ENCODE assay signal across 23 mouse cellular contexts in the genomic region with DNA sequence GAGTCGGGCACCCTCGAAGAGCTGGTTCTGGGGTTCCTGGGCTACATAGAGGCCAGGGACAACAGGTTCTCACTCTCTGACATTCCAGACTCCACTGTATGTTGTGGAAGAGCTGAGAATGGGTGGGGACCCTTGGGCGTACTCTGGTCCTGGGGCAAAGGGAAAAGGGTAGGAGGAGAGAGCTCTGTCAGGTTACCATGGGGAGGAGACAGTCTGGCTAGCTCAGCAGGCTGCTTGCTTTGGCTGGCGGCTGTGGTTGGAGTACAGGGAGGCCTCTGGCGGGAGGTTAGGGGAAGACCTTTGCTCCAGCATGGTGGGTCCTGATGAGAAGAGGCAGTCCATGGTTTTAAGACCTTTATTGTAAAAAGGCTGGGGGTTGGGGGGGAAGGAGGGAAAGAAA. TPM values are rescaled to one million over a fixed set of nuclear protein-coding genes. Genes with fewer than 3 reads are reported as not detected.
DNase-seq lines count a peak whose midpoint lies in the region; ATAC-seq and TF ChIP-seq lines count a peak whose summit lies in the region.
"Had no signal": no experiment of that assay in that cellular context is flagged by ENCODE, and none has a peak within 500 bp of the region (broad histone marks: within the 10 kb centered on the region; RNA-seq: fewer than 3 reads in every experiment).

No protein-coding gene starts in this region.

- TF ChIP-seq CTCF in kidney, adult 2 months (conservative IDR thresholded peaks at IDR 0.05; ENCODE audit: insufficient read depth, insufficient read length, low read depth, low read length) = no peak
- TF ChIP-seq CTCF in stomach, postnatal 0 days (IDR thresholded peaks at IDR 0.05; ENCODE audit: low read depth) = no peak

- H3K9ac ChIP-seq in intestine, embryonic 15.5 days = no peak overlapping the region
- no peak overlapping the region for H3K9ac ChIP-seq in stomach, postnatal 0 days (ENCODE audit: low read length)
- no peak overlapping the region for H3K9ac ChIP-seq in forebrain, embryonic 12.5 days
- H3K9ac ChIP-seq in forebrain, embryonic 11.5 days (ENCODE audit: low read length) = no peak overlapping the region
- H3K9ac ChIP-seq: embryonic facial prominence, embryonic 13.5 days; hindbrain, embryonic 12.5 days; limb, embryonic 13.5 days; liver, embryonic 15.5 days; midbrain, embryonic 13.5 days; neural tube, embryonic 13.5 days; stomach, embryonic 15.5 days had no signal

- no peak overlapping the region for H3K4me2 ChIP-seq in intestine, embryonic 15.5 days (replicated peaks)
- no peak overlapping the region for H3K4me2 ChIP-seq in stomach, postnatal 0 days (replicated peaks; ENCODE audit: low read depth)
- H3K4me2 ChIP-seq in forebrain, embryonic 12.5 days = no peak overlapping the region
- no peak overlapping the region for H3K4me2 ChIP-seq in forebrain, embryonic 11.5 days (ENCODE audit: low read depth, low read length, severe bottlenecking)
- H3K4me2 ChIP-seq: embryonic facial prominence, embryonic 13.5 days; heart, embryonic 11.5 days; hindbrain, embryonic 12.5 days; limb, embryonic 13.5 days; liver, embryonic 15.5 days; midbrain, embryonic 13.5 days; neural tube, embryonic 13.5 days; stomach, embryonic 15.5 days had no signal

- peak; percentile 91 for DNase-seq in kidney, adult 2 months
- peak; percentile 70 for DNase-seq in kidney, postnatal 10 days
- peak; percentile 29 for DNase-seq in stomach, postnatal 0 days (ENCODE audit: low spot score)
- no peak for DNase-seq in forebrain, embryonic 11.5 days (ENCODE audit: low spot score)
- no peak for DNase-seq in limb, embryonic 10.5 days (ENCODE audit: low spot score)
- DNase-seq: adrenal gland, postnatal 14 days; cerebellum, adult 11-12 months; cerebellum, postnatal 14 days; heart, postnatal 10 days; spleen, adult 18-20 months had no signal

- H3K4me3 ChIP-seq in intestine, embryonic 15.5 days (replicated peaks) = no peak overlapping the region
- no peak overlapping the region for H3K4me3 ChIP-seq in kidney, adult 2 months (ENCODE audit: insufficient read depth, low read depth, low read length)
- no peak overlapping the region for H3K4me3 ChIP-seq in stomach, postnatal 0 days (ENCODE audit: low read depth, low read length)
- no peak overlapping the region for H3K4me3 ChIP-seq in forebrain, embryonic 12.5 days (replicated peaks)
- no peak overlapping the region for H3K4me3 ChIP-seq in forebrain, embryonic 11.5 days (ENCODE audit: low read depth, low read length)
- H3K4me3 ChIP-seq in limb, embryonic 10.5 days = no peak overlapping the region
- H3K4me3 ChIP-seq: embryonic facial prominence, embryonic 13.5 days; hindbrain, embryonic 12.5 days; limb, embryonic 13.5 days; liver, embryonic 15.5 days; midbrain, embryonic 13.5 days; neural tube, embryonic 13.5 days; stomach, embryonic 15.5 days had no signal

- H3K36me3 ChIP-seq in intestine, embryonic 15.5 days = peaks cover 4% of the 10 kb centered on the region
- H3K36me3 ChIP-seq in kidney, adult 2 months (ENCODE audit: control insufficient read depth, insufficient read depth, low read length) = no peaks in the 10 kb centered on the region; the same call in 1 of the 2 replicates
- H3K36me3 ChIP-seq in stomach, postnatal 0 days (ENCODE audit: control insufficient read depth, insufficient read depth, low read length) = peaks cover 6% of the 10 kb centered on the region; the same call in 1 of the 2 replicates
- H3K36me3 ChIP-seq in forebrain, embryonic 12.5 days (replicated peaks) = peaks cover 50% of the 10 kb centered on the region
- no peaks in the 10 kb centered on the region for H3K36me3 ChIP-seq in forebrain, embryonic 11.5 days (ENCODE audit: control insufficient read depth, insufficient read depth, low read length)
- peaks cover 93% of the 10 kb centered on the region for H3K36me3 ChIP-seq in limb, embryonic 10.5 days

- no peak for TF ChIP-seq POLR2A in kidney, adult 2 months (IDR thresholded peaks at IDR 0.05; ENCODE audit: low read depth, low read length)

- no peaks in the 10 kb centered on the region for H3K27me3 ChIP-seq in intestine, embryonic 15.5 days (replicated peaks)
- no peaks in the 10 kb centered on the region for H3K27me3 ChIP-seq in kidney, adult 2 months (replicated peaks; ENCODE audit: control insufficient read depth, insufficient read depth, low read length)
- H3K27me3 ChIP-seq in stomach, postnatal 0 days (ENCODE audit: control insufficient read depth, insufficient read depth, low read length) = no peaks in the 10 kb centered on the region
- H3K27me3 ChIP-seq in forebrain, embryonic 12.5 days = no peaks in the 10 kb centered on the region
- H3K27me3 ChIP-seq in forebrain, embryonic 11.5 days (ENCODE audit: control insufficient read depth, insufficient read depth, low read length) = no peaks in the 10 kb centered on the region
- no peaks in the 10 kb centered on the region for H3K27me3 ChIP-seq in limb, embryonic 10.5 days (ENCODE audit: low read depth, poor library complexity, severe bottlenecking)
- H3K27me3 ChIP-seq: embryonic facial prominence, embryonic 13.5 days; hindbrain, embryonic 12.5 days; limb, embryonic 13.5 days; liver, embryonic 15.5 days; midbrain, embryonic 13.5 days; neural tube, embryonic 13.5 days; stomach, embryonic 15.5 days had no signal

- H3K27ac ChIP-seq in intestine, embryonic 15.5 days = no peak overlapping the region
- peak overlapping the region; percentile 80 for H3K27ac ChIP-seq in kidney, adult 2 months (ENCODE audit: insufficient read depth, low read depth, low read length)
- no peak overlapping the region for H3K27ac ChIP-seq in stomach, postnatal 0 days (replicated peaks)
- no peak overlapping the region for H3K27ac ChIP-seq in forebrain, embryonic 12.5 days
- H3K27ac ChIP-seq in forebrain, embryonic 11.5 days (ENCODE audit: low read depth, low read length) = no peak overlapping the region
- H3K27ac ChIP-seq in limb, embryonic 10.5 days = no peak overlapping the region
- H3K27ac ChIP-seq: embryonic facial prominence, embryonic 13.5 days; hindbrain, embryonic 12.5 days; limb, embryonic 13.5 days; liver, embryonic 15.5 days; midbrain, embryonic 13.5 days; neural tube, embryonic 13.5 days; stomach, embryonic 15.5 days had no signal

- no peaks in the 10 kb centered on the region for H3K9me3 ChIP-seq in intestine, embryonic 15.5 days
- no peaks in the 10 kb centered on the region for H3K9me3 ChIP-seq in stomach, postnatal 0 days (ENCODE audit: control insufficient read depth, low read length)
- H3K9me3 ChIP-seq in forebrain, embryonic 12.5 days = no peaks in the 10 kb centered on the region
- no peaks in the 10 kb centered on the region for H3K9me3 ChIP-seq in forebrain, embryonic 11.5 days (ENCODE audit: control insufficient read depth, low read length)
- H3K9me3 ChIP-seq in limb, embryonic 10.5 days (replicated peaks) = no peaks in the 10 kb centered on the region
- H3K9me3 ChIP-seq: embryonic facial prominence, embryonic 13.5 days; hindbrain, embryonic 12.5 days; limb, embryonic 13.5 days; liver, embryonic 15.5 days; midbrain, embryonic 13.5 days; stomach, embryonic 15.5 days had no signal

- peak; percentile 77 for ATAC-seq in intestine, embryonic 15.5 days
- ATAC-seq in stomach, postnatal 0 days (ENCODE audit: low FRiP score, low TSS enrichment) = peak; percentile 79
- no peak for ATAC-seq in forebrain, embryonic 12.5 days (ENCODE audit: low FRiP score)
- ATAC-seq in forebrain, embryonic 11.5 days (replicated peaks; ENCODE audit: low FRiP score) = no peak
- ATAC-seq: activated CD4-positive, CD25-positive, alpha-beta regulatory T cell, adult 4 months; inflammation-experienced regulatory T-cells, adult 6 months; midbrain, embryonic 13.5 days had no signal

- 81% methylated on average over 5 of the region's 5 CpGs for WGBS in intestine, embryonic 15.5 days
- 53% methylated on average over 5 of the region's 5 CpGs for WGBS in kidney, adult 2 months
- 86% methylated on average over 5 of the region's 5 CpGs for WGBS in stomach, postnatal 0 days
- 88% methylated on average over 5 of the region's 5 CpGs for WGBS in forebrain, embryonic 12.5 days
- WGBS in forebrain, embryonic 11.5 days = 86% methylated on average over 5 of the region's 5 CpGs
- WGBS in limb, embryonic 10.5 days = 89% methylated on average over 5 of the region's 5 CpGs

- no peaks in the 10 kb centered on the region for H3K4me1 ChIP-seq in intestine, embryonic 15.5 days (replicated peaks)
- H3K4me1 ChIP-seq in kidney, adult 2 months (ENCODE audit: control insufficient read depth, insufficient read depth, low read length) = peaks cover 13% of the 10 kb centered on the region
- no peaks in the 10 kb centered on the region for H3K4me1 ChIP-seq in stomach, postnatal 0 days (replicated peaks; ENCODE audit: control insufficient read depth, insufficient read depth)
- no peaks in the 10 kb centered on the region for H3K4me1 ChIP-seq in forebrain, embryonic 12.5 days
- H3K4me1 ChIP-seq in forebrain, embryonic 11.5 days (replicated peaks; ENCODE audit: control insufficient read depth, insufficient read depth, low read length) = no peaks in the 10 kb centered on the region
- H3K4me1 ChIP-seq in limb, embryonic 10.5 days = no peaks in the 10 kb centered on the region
- H3K4me1 ChIP-seq: embryonic facial prominence, embryonic 13.5 days; hindbrain, embryonic 12.5 days; limb, embryonic 13.5 days; midbrain, embryonic 13.5 days; neural tube, embryonic 13.5 days; stomach, embryonic 15.5 days had no signal

- no peak for TF ChIP-seq EP300 in stomach, postnatal 0 days (optimal IDR thresholded peaks at IDR 0.05)

RNA-seq across cellular contexts. Expression of gene Wipi2, which starts 12.6 kb away (rescaled TPM):
- 37.5 and 37.8 TPM in 2 replicates for polyA plus RNA-seq in intestine, embryonic 15.5 days (2015; fragmentation: Nextera tagmentation; extraction: Ambion mirVana)
- 61.0 and 63.7 TPM in 2 replicates for polyA plus RNA-seq in kidney, adult 2 months (2012; rRNA removed)
- 33.4 and 33.6 TPM in 2 replicates for polyA plus RNA-seq in stomach, postnatal 0 days (2015; fragmentation: Nextera tagmentation; extraction: Ambion mirVana)
- polyA plus RNA-seq in forebrain, embryonic 12.5 days (2016; fragmentation: Nextera tagmentation; extraction: Ambion mirVana) = 59.7 and 60.4 TPM in 2 replicates
- 61.2 and 62.0 TPM in 2 replicates for polyA plus RNA-seq in forebrain, embryonic 11.5 days (2014; fragmentation: Nextera tagmentation; extraction: Ambion mirVana)
- 69.4 and 71.6 TPM in 2 replicates for polyA plus RNA-seq in limb, embryonic 10.5 days (2016; fragmentation: Nextera tagmentation; extraction: Ambion mirVana)

RNA-seq across cellular contexts. Expression of gene Mmd2, which starts 31.5 kb away (rescaled TPM):
- polyA plus RNA-seq in intestine, embryonic 15.5 days (2015; fragmentation: Nextera tagmentation; extraction: Ambion mirVana) = 1.7 and 2.0 TPM in 2 replicates
- polyA plus RNA-seq in kidney, adult 2 months (2012; rRNA removed) = 1.5 and 1.8 TPM in 2 replicates
- polyA plus RNA-seq in stomach, postnatal 0 days (2015; fragmentation: Nextera tagmentation; extraction: Ambion mirVana) = 1.2 and 1.3 TPM in 2 replicates
- polyA plus RNA-seq in forebrain, embryonic 12.5 days (2016; fragmentation: Nextera tagmentation; extraction: Ambion mirVana) = 17.7 and 20.0 TPM in 2 replicates
- polyA plus RNA-seq in forebrain, embryonic 11.5 days (2014; fragmentation: Nextera tagmentation; extraction: Ambion mirVana) = 6.6 and 7.3 TPM in 2 replicates
- 0.09 and 0.28 TPM in 2 replicates for polyA plus RNA-seq in limb, embryonic 10.5 days (2016; fragmentation: Nextera tagmentation; extraction: Ambion mirVana)
- polyA plus RNA-seq: activated CD4-positive, CD25-positive, alpha-beta regulatory T cell, adult 4 months; C2C12; inflammation-experienced regulatory T-cells, adult 6 months had no signal

RNA-seq across cellular contexts. Expression of gene Slc29a4, which starts 52.2 kb away (rescaled TPM):
- 6.3 and 8.4 TPM in 2 replicates for polyA plus RNA-seq in intestine, embryonic 15.5 days (2015; fragmentation: Nextera tagmentation; extraction: Ambion mirVana)
- polyA plus RNA-seq in kidney, adult 2 months (2012; rRNA removed) = 0.92 and 1.1 TPM in 2 replicates
- 1.5 and 2.3 TPM in 2 replicates for polyA plus RNA-seq in stomach, postnatal 0 days (2015; fragmentation: Nextera tagmentation; extraction: Ambion mirVana)
- 43.4 and 44.9 TPM in 2 replicates for polyA plus RNA-seq in forebrain, embryonic 12.5 days (2016; fragmentation: Nextera tagmentation; extraction: Ambion mirVana)
- polyA plus RNA-seq in forebrain, embryonic 11.5 days (2014; fragmentation: Nextera tagmentation; extraction: Ambion mirVana) = 31.3 and 35.6 TPM in 2 replicates
- polyA plus RNA-seq in limb, embryonic 10.5 days (2016; fragmentation: Nextera tagmentation; extraction: Ambion mirVana) = 15.5 and 17.5 TPM in 2 replicates

Comparison
In these comparisons a context has a peak if more than half of its experiments do, and no peak if none do; other contexts are left out.
1. ATAC-seq: peak in intestine, embryonic 15.5 days (single experiment) and stomach, postnatal 0 days (single experiment); none in forebrain, embryonic 12.5 days (single experiment) and forebrain, embryonic 11.5 days (single experiment).
2. DNase-seq: peak in kidney, adult 2 months (single experiment), kidney, postnatal 10 days (single experiment) and stomach, postnatal 0 days (single experiment); none in forebrain, embryonic 11.5 days (single experiment) and limb, embryonic 10.5 days (single experiment).